Mouse (Mus musculus) olfactory bulb, adult 2 months (tissue): ENCODE measurements around the gene Trpm2. TPM values are rescaled to one million over a fixed set of nuclear protein-coding genes. Genes with fewer than 3 reads are reported as not detected.
A peak's percentile ranks its signal among the peaks of the same experiment; 100 is the strongest.

Experiments used
- H3K27ac ChIP-seq: fragments of 200-500 bp; 2 replicates; pipeline ENCODE4 v1.5.1; 2012; ENCODE audit warnings: low read depth, low read length; ENCODE audit not compliant: insufficient read depth
- H3K4me1 ChIP-seq: fragments of 200-500 bp; 2 replicates; pipeline ENCODE4 v1.6.1; 2012; ENCODE audit warnings: low read length; ENCODE audit not compliant: control insufficient read depth, insufficient read depth
- H3K4me3 ChIP-seq: fragments of 200-500 bp; 2 replicates; pipeline ENCODE4 v1.5.1; 2012; ENCODE audit warnings: mild to moderate bottlenecking, low read depth, low read length, moderate library complexity; ENCODE audit not compliant: insufficient read depth
- CTCF ChIP-seq: fragments of 200-500 bp; IDR thresholded peaks from 2 replicates; pipeline ENCODE4 v1.5.1; 2012; ENCODE audit warnings: low read depth, mild to moderate bottlenecking, low read length, moderate library complexity; ENCODE audit not compliant: insufficient read depth
- POLR2A ChIP-seq: fragments of 200-500 bp; IDR thresholded peaks from 2 replicates; pipeline ENCODE4 v1.6.1; 2012; ENCODE audit warnings: mild to moderate bottlenecking, low read depth, low read length, moderate library complexity; ENCODE audit not compliant: insufficient read depth
- WGBS: fragments of 180-500 bp; shearing (Covaris S2); methylation state at CpG from one replicate; pipeline ENCODE4 v1.1.7; 2018; 5-methylcytosine and 5-hydroxymethylcytosine counted together
- polyA plus RNA-seq: library from polyadenylated mRNA; stranded (reverse); fragments of >200 nt; gene quantifications from 2 replicates; pipeline ENCODE4 v1.2.4, GENCODE M21; 2012; ENCODE audit warnings: low replicate concordance; ENCODE audit not compliant: missing spikeins, insufficient read depth, insufficient read length

The Trpm2 gene
- polyA plus RNA-seq, 1 experiment: not detected

DNA sequence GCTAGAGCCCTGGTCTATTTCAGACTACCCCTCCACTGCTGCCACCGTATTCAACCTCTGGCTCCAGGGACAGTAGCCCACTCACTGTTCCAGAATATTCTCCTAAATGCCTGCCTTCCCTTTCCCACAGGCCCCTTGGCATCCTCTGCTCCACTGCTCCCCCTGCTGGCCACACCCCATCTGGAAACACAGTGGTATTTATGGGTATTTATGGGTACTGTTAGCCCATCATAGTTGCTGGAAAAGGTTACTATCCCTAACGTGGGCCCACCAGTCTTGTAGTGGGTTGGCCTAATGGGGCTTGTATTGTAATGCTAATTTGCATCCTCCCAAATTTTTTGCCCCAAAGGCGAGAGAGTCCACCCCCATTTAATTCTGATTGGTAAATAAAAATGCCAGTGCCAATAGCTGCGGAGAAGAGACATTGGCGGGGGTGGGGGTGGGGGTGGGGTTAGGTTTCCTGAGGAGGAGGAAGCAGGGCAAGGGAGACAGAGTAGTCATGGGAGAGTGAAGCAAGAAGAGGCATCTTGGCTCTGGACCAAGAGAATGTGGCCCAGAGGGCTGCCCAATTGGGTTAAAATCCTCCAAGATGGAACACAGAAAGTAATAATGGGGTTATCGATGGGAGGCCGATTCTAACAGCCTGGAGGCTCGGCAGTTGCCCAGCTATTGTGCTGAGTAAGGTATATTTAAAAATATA is 53.6 kb downstream of the Trpm2 start:
- Histone ChIP-seq H3K4me1 (peaks cover 4% of the 10 kb centered on the region), H3K4me3 (no peak overlapping the region), H3K27ac (no peak overlapping the region)
- TF ChIP-seq POLR2A (no peak), CTCF (peak; percentile 46; the same call in 1 of the 2 replicates)
- 39% methylated on average over 8 of the region's 8 CpGs for WGBS

- Histone ChIP-seq H3K4me1 (no peaks in the 10 kb centered on the region), H3K27ac (no peak overlapping the region), H3K4me3 (no peak overlapping the region)
- no peak for TF ChIP-seq CTCF
- no peak for TF ChIP-seq POLR2A
- 84% methylated on average over 4 of the region's 4 CpGs for WGBS
Observed at GRCm38 (mm10) chr10:77913292-77913691, 57.1 kb downstream of the Trpm2 start.

- Histone ChIP-seq H3K27ac (no peak overlapping the region), H3K4me3 (no peak overlapping the region), H3K4me1 (no peaks in the 10 kb centered on the region)
- TF ChIP-seq POLR2A (no peak), CTCF (no peak)
- WGBS: 59% methylated on average over 7 of the region's 7 CpGs
Observed at GRCm38 (mm10) chr10:77912605-77913004, 57.8 kb downstream of the Trpm2 start.

- Histone ChIP-seq H3K4me3 (peak overlapping the region; percentile 53), H3K4me1 (peaks cover 14% of the 10 kb centered on the region), H3K27ac (no peak overlapping the region)
- TF ChIP-seq CTCF: no peak
- TF ChIP-seq POLR2A: no peak
- WGBS: 3% methylated on average over 35 of the region's 35 CpGs
Observed at GRCm38 (mm10) chr10:77902894-77903715, 67.3 kb downstream of the Trpm2 start.

DNA sequence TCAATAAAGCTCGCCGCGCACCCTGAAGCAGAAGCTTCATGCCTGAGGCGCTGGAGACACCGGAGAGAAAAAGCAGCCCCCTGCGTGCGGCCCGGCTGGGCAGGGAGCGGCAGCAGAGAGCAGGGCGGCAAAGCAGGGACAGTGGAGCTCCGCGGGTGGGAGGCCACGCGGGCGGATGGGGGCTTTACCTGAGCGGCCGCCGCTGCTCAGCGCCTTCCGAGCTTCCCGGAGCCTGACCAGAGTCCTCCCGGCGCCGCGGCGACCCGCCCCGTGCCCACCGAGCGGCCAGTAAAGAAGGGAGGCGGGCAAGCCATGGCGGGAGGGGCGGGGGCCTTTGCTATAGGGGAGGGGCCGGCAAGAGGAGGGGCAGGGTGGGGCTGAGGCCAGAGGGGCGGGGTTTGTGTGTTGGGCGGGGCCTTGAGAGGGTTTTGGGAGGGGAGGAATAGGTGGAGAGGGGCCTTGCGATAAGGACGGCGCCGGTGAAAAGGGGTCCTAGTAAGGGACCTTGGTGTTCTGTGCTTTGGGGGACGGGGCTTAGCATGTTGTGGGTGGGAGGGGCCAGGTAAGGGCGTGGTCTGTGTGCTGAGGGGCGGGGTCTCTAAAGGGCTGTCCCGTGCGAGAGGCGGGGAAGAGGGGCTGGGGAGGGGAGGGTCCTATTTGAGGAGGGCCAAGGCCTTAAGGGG is 68.0 kb downstream of the Trpm2 start, which contains the start of gene Lrrc3:
Lrrc3 (minus strand) TSS at position 326 of the 683 bp plus-strand sequence.
- 1% methylated on average over 41 of the region's 46 CpGs for WGBS
- H3K4me1 ChIP-seq: peaks cover 14% of the 10 kb centered on the region
- no peak for TF ChIP-seq POLR2A
- TF ChIP-seq CTCF: no peak
- H3K4me3 ChIP-seq: peak within 1 kb of the TSS; percentile 53
- no peak within 1 kb of the TSS for H3K27ac ChIP-seq

DNA sequence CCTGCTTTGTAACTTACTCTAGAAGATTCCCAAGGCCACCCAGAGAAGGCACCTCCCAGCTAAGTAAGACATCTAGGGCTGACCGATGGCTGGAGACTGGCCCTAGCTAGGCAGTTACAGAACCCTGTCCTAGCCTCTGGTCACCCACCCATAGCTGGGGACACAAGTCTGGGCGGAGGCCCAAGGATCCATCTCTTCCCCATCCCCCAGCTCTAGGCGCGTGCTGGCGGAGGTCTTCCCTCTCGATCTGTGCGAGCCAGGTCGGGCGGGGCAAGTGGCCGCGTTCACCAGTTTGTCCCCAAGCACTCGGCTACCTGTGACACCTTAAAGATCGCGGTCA is 68.5 kb downstream of the Trpm2 start:
- peak overlapping the region; percentile 53 for H3K4me3 ChIP-seq
- 6% methylated on average over 14 of the region's 14 CpGs for WGBS

DNA sequence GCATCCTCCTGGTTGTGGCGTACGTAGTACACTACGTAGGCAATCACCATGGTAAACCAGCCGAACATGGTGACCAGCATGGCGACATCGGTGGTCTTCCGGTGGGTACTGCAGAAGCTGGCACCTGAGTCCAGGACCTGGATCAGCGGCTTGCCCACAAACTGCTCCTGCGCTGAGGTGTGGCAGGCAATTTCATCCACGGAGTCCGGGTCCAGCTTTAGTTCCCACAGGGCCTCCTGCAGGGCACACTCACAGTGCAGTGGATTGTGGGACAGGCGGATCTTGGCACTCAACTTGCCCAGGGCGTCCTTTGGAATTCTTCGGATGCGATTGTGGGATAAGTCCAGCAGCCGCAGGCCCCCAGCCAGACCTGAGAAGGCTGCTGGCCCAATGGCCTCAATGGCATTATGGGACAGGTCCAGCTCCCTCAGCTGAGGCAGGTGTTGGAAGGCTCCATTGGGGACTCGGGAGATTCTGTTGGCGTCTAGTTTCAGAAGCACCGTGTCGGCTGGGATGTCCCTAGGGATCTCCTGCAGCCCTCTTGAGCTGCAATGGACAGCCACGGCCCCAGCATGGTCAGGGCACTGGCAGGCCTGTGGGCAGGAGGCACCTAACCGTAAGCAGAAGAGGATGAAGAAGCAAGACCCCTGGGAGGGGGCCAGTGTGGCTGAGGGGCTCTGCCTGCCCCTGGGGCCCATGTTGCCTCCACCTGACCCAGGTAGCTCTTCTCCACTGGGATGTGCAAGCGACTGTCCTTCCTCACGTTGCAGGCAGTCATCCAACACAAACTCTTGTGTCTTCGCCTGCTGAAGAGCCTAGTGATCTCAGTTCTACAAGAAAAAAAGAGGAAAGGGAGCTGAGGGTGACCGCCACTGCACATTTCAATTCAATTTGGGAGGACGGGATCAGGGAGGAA is 69.2 kb downstream of the Trpm2 start:
- H3K4me1 ChIP-seq: peaks cover 14% of the 10 kb centered on the region
- peak overlapping the region; percentile 53; the same call in 1 of the 2 replicates for H3K4me3 ChIP-seq
- no peak overlapping the region for H3K27ac ChIP-seq
- 89% methylated on average over 27 of the region's 27 CpGs for WGBS
- TF ChIP-seq POLR2A (no peak), CTCF (no peak)

More for the DNA sequence above, 68.5 kb downstream of the Trpm2 start:
- Histone ChIP-seq H3K4me1 (peaks cover 14% of the 10 kb centered on the region), H3K27ac (no peak overlapping the region)
- TF ChIP-seq POLR2A: no peak
- TF ChIP-seq CTCF: no peak

- Histone ChIP-seq H3K4me3 (no peak overlapping the region), H3K27ac (no peak overlapping the region), H3K4me1 (peaks cover 14% of the 10 kb centered on the region)
- no peak for TF ChIP-seq POLR2A
- no peak for TF ChIP-seq CTCF
- 71% methylated on average over 7 of the region's 7 CpGs for WGBS
Observed at GRCm38 (mm10) chr10:77900126-77900525, 70.2 kb downstream of the Trpm2 start.
